Mouse (Mus musculus): ENCODE data around the gene Ptprg. TPM values are rescaled to one million over a fixed set of nuclear protein-coding genes. Genes with fewer than 3 reads are reported as not detected.

The Ptprg gene
- polyA plus RNA-seq, 1 experiment from 2014 or later = 32.8 TPM

- no peaks in the 10 kb centered on the region for H3K27me3 ChIP-seq
- H3K4me2 ChIP-seq = no peak overlapping the region
- H3K9me3 ChIP-seq (replicated peaks) = no peaks in the 10 kb centered on the region
- no peak overlapping the region for H3K4me3 ChIP-seq
- WGBS = 76% methylated on average over 4 of the region's 4 CpGs
- peaks cover 7% of the 10 kb centered on the region for H3K4me1 ChIP-seq
- no peak overlapping the region for H3K27ac ChIP-seq
- H3K9ac ChIP-seq = no peak overlapping the region
- H3K36me3 ChIP-seq (ENCODE audit: poor library complexity, severe bottlenecking) = no peaks in the 10 kb centered on the region
- no peak for ATAC-seq
These were observed 145.5 kb downstream of the Ptprg start for GRCm38 (mm10) chr14:11698880-11699279.

GRCm38 (mm10) chr14:11699654-11700053 lies 146.3 kb downstream of the Ptprg start:
- WGBS = 90% methylated on average over 2 of the region's 2 CpGs
- no peaks in the 10 kb centered on the region for H3K27me3 ChIP-seq

GRCm38 (mm10) chr14:11701516-11702249 lies 148.4 kb downstream of the Ptprg start:
- WGBS = 87% methylated on average over 9 of the region's 9 CpGs
- H3K4me3 ChIP-seq = no peak overlapping the region
- no peak for ATAC-seq

More at GRCm38 (mm10) chr14:11699654-11700053, 146.3 kb downstream of the Ptprg start:
- H3K27ac ChIP-seq = no peak overlapping the region
- H3K9me3 ChIP-seq (replicated peaks) = no peaks in the 10 kb centered on the region
- H3K4me2 ChIP-seq = no peak overlapping the region
- ATAC-seq = no peak
- H3K36me3 ChIP-seq (ENCODE audit: poor library complexity, severe bottlenecking) = no peaks in the 10 kb centered on the region
- peaks cover 8% of the 10 kb centered on the region for H3K4me1 ChIP-seq
- no peak overlapping the region for H3K4me3 ChIP-seq
- H3K9ac ChIP-seq = no peak overlapping the region

GRCm38 (mm10) chr14:11702770-11703477 lies 149.6 kb downstream of the Ptprg start:
- H3K4me2 ChIP-seq = no peak overlapping the region
- no peak overlapping the region for H3K27ac ChIP-seq
- no peaks in the 10 kb centered on the region for H3K36me3 ChIP-seq (ENCODE audit: poor library complexity, severe bottlenecking)
- no peak for ATAC-seq
- WGBS = 79% methylated on average over 11 of the region's 11 CpGs
- H3K27me3 ChIP-seq = no peaks in the 10 kb centered on the region
- H3K4me1 ChIP-seq = peaks cover 16% of the 10 kb centered on the region
- no peak overlapping the region for H3K4me3 ChIP-seq
- no peaks in the 10 kb centered on the region for H3K9me3 ChIP-seq (replicated peaks)
- no peak overlapping the region for H3K9ac ChIP-seq

More at GRCm38 (mm10) chr14:11701516-11702249, 148.4 kb downstream of the Ptprg start:
- Histone ChIP-seq H3K27me3 (no peaks in the 10 kb centered on the region), H3K36me3 (ENCODE audit: poor library complexity, severe bottlenecking) (no peaks in the 10 kb centered on the region), H3K4me1 (peaks cover 16% of the 10 kb centered on the region), H3K27ac (no peak overlapping the region), H3K4me2 (no peak overlapping the region), H3K9ac (no peak overlapping the region), H3K9me3 (replicated peaks) (no peaks in the 10 kb centered on the region)

- peaks cover 33% of the 10 kb centered on the region for H3K4me1 ChIP-seq
- no peak overlapping the region for H3K4me2 ChIP-seq
- no peak overlapping the region for H3K27ac ChIP-seq
- WGBS = 19% methylated on average over 2 of the region's 2 CpGs
- H3K4me3 ChIP-seq = no peak overlapping the region
- no peaks in the 10 kb centered on the region for H3K9me3 ChIP-seq (replicated peaks)
- H3K36me3 ChIP-seq (ENCODE audit: poor library complexity, severe bottlenecking) = no peaks in the 10 kb centered on the region
- no peaks in the 10 kb centered on the region for H3K27me3 ChIP-seq
- ATAC-seq = no peak
- no peak overlapping the region for H3K9ac ChIP-seq
These were observed 151.5 kb downstream of the Ptprg start for GRCm38 (mm10) chr14:11704871-11705270.

- WGBS = 21% methylated on average over 2 of the region's 2 CpGs
- Histone ChIP-seq H3K9ac (no peak overlapping the region), H3K4me3 (no peak overlapping the region), H3K4me1 (peaks cover 34% of the 10 kb centered on the region), H3K27ac (no peak overlapping the region), H3K4me2 (no peak overlapping the region), H3K36me3 (ENCODE audit: poor library complexity, severe bottlenecking) (no peaks in the 10 kb centered on the region), H3K27me3 (no peaks in the 10 kb centered on the region), H3K9me3 (replicated peaks) (no peaks in the 10 kb centered on the region; the same call in 1 of the 2 replicates)
- ATAC-seq = no peak
These were observed 156.0 kb downstream of the Ptprg start for GRCm38 (mm10) chr14:11709352-11709751.

- peak; percentile 66 for ATAC-seq
- no peak overlapping the region for H3K27ac ChIP-seq
These were observed 156.5 kb downstream of the Ptprg start for GRCm38 (mm10) chr14:11709798-11710197.

GRCm38 (mm10) chr14:11710410-11711122 lies 157.2 kb downstream of the Ptprg start:
- Histone ChIP-seq H3K4me1 (peaks cover 26% of the 10 kb centered on the region), H3K36me3 (ENCODE audit: poor library complexity, severe bottlenecking) (no peaks in the 10 kb centered on the region), H3K27me3 (no peaks in the 10 kb centered on the region), H3K27ac (no peak overlapping the region), H3K4me3 (no peak overlapping the region), H3K9me3 (replicated peaks) (no peaks in the 10 kb centered on the region; the same call in 1 of the 2 replicates), H3K4me2 (no peak overlapping the region), H3K9ac (no peak overlapping the region)
- WGBS = 91% methylated on average over 9 of the region's 9 CpGs
- ATAC-seq = 0 out of 2 replicates have a peak, but pooled peaks have one; percentile 36

More at GRCm38 (mm10) chr14:11709798-11710197, 156.5 kb downstream of the Ptprg start:
- Histone ChIP-seq H3K4me1 (peaks cover 32% of the 10 kb centered on the region), H3K4me3 (no peak overlapping the region), H3K36me3 (ENCODE audit: poor library complexity, severe bottlenecking) (no peaks in the 10 kb centered on the region), H3K9me3 (replicated peaks) (no peaks in the 10 kb centered on the region; the same call in 1 of the 2 replicates), H3K9ac (no peak overlapping the region), H3K4me2 (no peak overlapping the region), H3K27me3 (no peaks in the 10 kb centered on the region)
- 10% methylated on average over 8 of the region's 8 CpGs for WGBS

- Histone ChIP-seq H3K9me3 (replicated peaks) (no peaks in the 10 kb centered on the region; the same call in 1 of the 2 replicates), H3K27ac (no peak overlapping the region), H3K27me3 (no peaks in the 10 kb centered on the region), H3K9ac (no peak overlapping the region), H3K4me1 (peaks cover 26% of the 10 kb centered on the region), H3K4me3 (no peak overlapping the region), H3K36me3 (ENCODE audit: poor library complexity, severe bottlenecking) (no peaks in the 10 kb centered on the region), H3K4me2 (no peak overlapping the region)
- no peak for ATAC-seq
- 92% methylated on average over 6 of the region's 6 CpGs for WGBS
These were observed 158.8 kb downstream of the Ptprg start for GRCm38 (mm10) chr14:11712146-11712545.

GRCm38 (mm10) chr14:11716230-11716629 lies 162.9 kb downstream of the Ptprg start:
- Histone ChIP-seq H3K4me1 (peaks cover 25% of the 10 kb centered on the region; the same call in 1 of the 2 replicates), H3K4me2 (no peak overlapping the region), H3K4me3 (no peak overlapping the region), H3K36me3 (ENCODE audit: poor library complexity, severe bottlenecking) (no peaks in the 10 kb centered on the region), H3K27me3 (no peaks in the 10 kb centered on the region), H3K9ac (no peak overlapping the region), H3K27ac (no peak overlapping the region), H3K9me3 (replicated peaks) (no peaks in the 10 kb centered on the region)
- 43% methylated on average over 3 of the region's 3 CpGs for WGBS
- no peak for ATAC-seq

GRCm38 (mm10) chr14:11718201-11718600 lies 164.9 kb downstream of the Ptprg start:
- 81% methylated on average over 4 of the region's 4 CpGs for WGBS
- H3K4me2 ChIP-seq = no peak overlapping the region
- H3K9me3 ChIP-seq (replicated peaks) = no peaks in the 10 kb centered on the region
- H3K9ac ChIP-seq = no peak overlapping the region
- no peak for ATAC-seq
- H3K36me3 ChIP-seq (ENCODE audit: poor library complexity, severe bottlenecking) = no peaks in the 10 kb centered on the region
- H3K27ac ChIP-seq = no peak overlapping the region
- no peak overlapping the region for H3K4me3 ChIP-seq
- no peaks in the 10 kb centered on the region for H3K27me3 ChIP-seq
- H3K4me1 ChIP-seq = peaks cover 31% of the 10 kb centered on the region; the same call in 1 of the 2 replicates

GRCm38 (mm10) chr14:11719259-11719658 lies 165.9 kb downstream of the Ptprg start:
- Histone ChIP-seq H3K9me3 (replicated peaks) (no peaks in the 10 kb centered on the region), H3K4me2 (no peak overlapping the region), H3K36me3 (ENCODE audit: poor library complexity, severe bottlenecking) (no peaks in the 10 kb centered on the region), H3K4me1 (peaks cover 27% of the 10 kb centered on the region; the same call in 1 of the 2 replicates), H3K27ac (no peak overlapping the region), H3K9ac (no peak overlapping the region), H3K4me3 (no peak overlapping the region), H3K27me3 (no peaks in the 10 kb centered on the region)
- ATAC-seq = no peak
- WGBS = 23% methylated on average over 7 of the region's 7 CpGs
